Mouse (Mus musculus) small intestine, adult 2 months (tissue): Measurements from ENCODE around the gene C5ar2.

ENCODE experiments used
- CTCF ChIP-seq: fragments of 200-500 bp; IDR thresholded peaks from 2 replicates; pipeline ENCODE4 v1.5.1; 2012; ENCODE audit warnings: low read depth, mild to moderate bottlenecking, control low read depth, inconsistent platforms, low read length, moderate library complexity, mixed read lengths; ENCODE audit not compliant: insufficient replicate concordance, insufficient read length; ENCODE audit errors: extremely low read depth
- POLR2A ChIP-seq: fragments of 200-500 bp; IDR thresholded peaks from 2 replicates; pipeline ENCODE4 v1.6.1; 2012; ENCODE audit warnings: low read depth, mild to moderate bottlenecking, control low read depth, inconsistent platforms, low read length, moderate library complexity

DNA sequence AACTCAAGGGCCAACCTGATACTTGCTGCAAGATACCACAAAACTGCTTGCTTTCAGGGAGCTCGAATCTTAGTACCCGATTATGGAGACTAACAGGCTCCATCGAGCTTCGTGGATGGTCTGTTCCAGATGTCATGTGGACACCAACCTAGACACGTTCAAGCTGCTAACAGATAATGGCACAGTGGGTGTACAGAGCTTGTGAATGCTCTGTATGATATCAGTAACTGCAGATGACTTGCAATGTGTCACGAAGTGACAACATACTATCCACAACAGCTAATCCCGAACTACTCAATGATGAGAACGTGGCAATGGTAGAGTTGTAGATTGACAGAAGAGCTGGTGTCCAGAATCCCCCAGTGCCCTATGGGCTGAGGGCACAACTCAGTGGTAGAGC, 56.5 kb downstream of the C5ar2 start:
- TF ChIP-seq CTCF, result no peak
- no peak for TF ChIP-seq POLR2A
